Mouse (Mus musculus) regulatory T cell (primary cell): ENCODE data around the gene Gnb1.
"Not testable (repeated sequence)": the region's sequence is repeated elsewhere in the genome, so short reads cannot be mapped to it uniquely, and the experiment has no call there.

Experiments
- in situ Hi-C: fragments of 300-600 bp; cut with MboI, MseI; formaldehyde crosslinking; loops from one replicate; pipeline ENCODE4 v1.15.1; 2025; ENCODE audit warnings: high pct_unique_total_duplicates

The Gnb1 gene

DNA sequence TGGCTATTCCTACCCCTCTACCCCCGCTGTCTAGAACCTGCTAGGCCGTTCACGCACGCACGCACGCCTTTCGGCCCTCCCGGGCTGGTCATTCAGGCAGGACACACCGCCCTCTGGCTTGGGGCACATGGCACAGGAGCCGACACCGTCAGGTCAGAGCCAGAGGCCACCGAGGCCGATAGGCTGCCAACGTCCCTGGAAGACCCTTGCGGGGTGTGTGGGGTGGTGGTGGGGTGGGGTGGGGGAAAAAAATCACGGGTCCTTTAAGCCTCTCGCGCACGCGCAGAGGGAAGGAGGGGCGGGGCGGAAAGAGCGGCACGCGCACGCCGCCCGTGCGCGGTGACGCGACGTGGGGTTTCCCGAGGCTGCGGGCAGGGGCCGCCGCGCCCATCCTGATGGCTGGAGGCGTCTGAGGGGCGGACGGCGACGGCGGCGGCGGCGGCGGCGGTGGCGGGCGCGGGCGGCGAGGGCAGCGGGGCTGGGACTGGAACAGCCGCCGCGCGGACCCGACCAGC lies at the start of gene Gnb1:
Gene Gnb1 (plus strand): TSS at position 372 of the 515 bp plus-strand sequence.
- in situ Hi-C loops, result no loop called here

DNA sequence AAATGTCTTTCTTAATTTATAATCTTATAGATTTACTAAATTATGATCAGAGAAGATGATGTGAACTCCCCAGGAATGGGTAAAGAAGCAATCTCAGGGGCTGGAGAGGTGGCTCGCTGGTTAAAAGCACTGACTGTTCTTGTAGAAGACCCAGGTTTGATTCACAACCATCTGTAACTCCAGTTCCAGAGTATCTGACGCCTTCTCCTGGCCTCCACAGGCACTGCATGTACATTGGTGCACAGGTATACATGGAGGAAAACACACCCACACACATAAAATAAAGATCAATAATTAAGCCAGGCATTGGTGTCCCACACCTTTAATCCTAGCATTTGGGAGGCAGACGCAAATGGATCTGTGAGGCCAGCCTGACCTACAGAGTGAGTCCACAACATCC lies 48.4 kb upstream of the Gnb1 start:
- in situ Hi-C loops, result no loop called here

DNA sequence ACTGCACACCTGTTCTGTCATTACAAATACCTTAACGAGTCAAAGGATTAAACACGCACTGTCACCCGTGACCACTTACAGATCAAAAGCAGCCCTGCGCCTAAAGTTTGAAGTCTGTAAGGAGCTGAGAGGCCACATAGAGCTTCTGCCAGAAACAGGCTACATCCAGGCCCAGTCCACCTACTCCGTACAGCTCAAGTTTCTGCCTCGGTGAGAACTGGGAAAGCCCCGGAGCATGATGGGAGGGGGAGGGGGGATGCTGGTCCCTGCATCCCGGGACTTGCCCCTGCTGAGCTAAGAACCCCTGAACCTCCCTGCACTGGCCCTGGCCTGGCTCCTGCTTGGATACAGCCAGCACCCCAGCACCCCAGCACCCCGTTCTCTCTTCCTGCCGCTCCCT lies 39.6 kb upstream of the Gnb1 start:
- in situ Hi-C loops, result no loop called here

GRCm38 (mm10) chr4:155458575-155458974 lies 32.6 kb upstream of the Gnb1 start:
- in situ Hi-C loops, result no loop called here

DNA sequence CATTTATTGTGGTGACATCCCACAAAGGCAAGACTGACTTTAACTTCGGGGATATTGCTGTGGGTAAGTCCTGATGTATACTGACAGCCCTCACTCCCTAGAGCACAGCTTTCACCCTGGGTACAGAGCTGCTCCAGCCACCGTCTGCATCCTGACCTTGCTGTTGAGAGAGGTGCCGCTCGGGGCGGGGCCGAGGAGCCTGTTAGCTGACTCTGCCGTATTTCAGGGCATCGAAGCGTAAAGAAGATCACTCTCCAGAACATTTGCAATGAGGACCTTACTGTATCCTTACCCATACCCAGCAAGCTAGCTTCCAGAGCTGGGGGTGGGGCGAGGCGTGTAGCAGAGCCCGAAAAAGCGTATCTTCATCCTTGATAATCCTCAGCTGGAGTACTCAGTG lies 28.1 kb upstream of the Gnb1 start:
- in situ Hi-C loops, result no loop called here

DNA sequence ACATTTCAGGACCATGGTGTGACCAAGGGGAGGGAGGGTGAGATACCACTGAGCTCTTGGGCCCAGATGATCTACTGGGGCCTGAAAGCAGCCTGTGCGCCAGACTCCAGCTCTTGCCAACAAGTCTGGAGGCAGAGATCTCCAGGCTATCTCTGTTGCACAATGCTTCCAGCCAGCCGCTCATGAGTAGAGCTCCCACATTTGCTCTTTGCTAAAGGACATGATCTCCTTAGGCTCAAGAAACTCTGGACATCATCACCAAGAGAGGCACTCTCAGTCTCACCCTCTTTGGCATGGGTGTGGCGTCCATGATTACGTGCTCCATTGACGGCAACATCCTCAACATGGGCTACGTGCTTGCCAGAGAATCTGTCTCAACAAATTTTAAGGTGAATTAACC lies 27.6 kb upstream of the Gnb1 start:
- in situ Hi-C loops, result no loop called here

GRCm38 (mm10) chr4:155464061-155464460 lies 27.1 kb upstream of the Gnb1 start:
- in situ Hi-C loops, result no loop called here

GRCm38 (mm10) chr4:155465607-155466006 lies 25.6 kb upstream of the Gnb1 start:
- in situ Hi-C loops, result loop anchor here (5.0 kb wide), 1 partner anchor 83 kb away; no protein-coding TSS in a partner anchor

DNA sequence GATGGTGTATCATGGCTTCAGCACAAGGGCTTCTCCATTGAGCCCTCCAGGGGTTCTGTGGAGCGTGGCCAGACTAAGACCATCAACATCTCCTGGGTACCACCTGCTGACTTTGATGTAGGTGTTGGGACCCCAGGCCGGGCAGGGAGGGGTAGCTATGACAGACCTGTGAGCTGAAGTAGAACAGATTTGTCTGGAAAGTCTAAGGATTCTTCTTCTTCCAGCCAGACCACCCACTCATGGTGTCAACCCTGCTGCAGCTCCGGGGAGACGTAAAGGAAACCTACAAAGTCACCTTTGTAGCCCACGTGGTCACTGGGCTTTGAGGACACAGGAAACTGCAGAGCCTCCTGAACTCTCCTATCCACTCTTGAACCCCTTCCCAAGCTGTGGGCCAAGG lies 25.1 kb upstream of the Gnb1 start:
- in situ Hi-C loops, result loop anchor here (5.0 kb wide), 1 partner anchor 84 kb away; no protein-coding TSS in a partner anchor

DNA sequence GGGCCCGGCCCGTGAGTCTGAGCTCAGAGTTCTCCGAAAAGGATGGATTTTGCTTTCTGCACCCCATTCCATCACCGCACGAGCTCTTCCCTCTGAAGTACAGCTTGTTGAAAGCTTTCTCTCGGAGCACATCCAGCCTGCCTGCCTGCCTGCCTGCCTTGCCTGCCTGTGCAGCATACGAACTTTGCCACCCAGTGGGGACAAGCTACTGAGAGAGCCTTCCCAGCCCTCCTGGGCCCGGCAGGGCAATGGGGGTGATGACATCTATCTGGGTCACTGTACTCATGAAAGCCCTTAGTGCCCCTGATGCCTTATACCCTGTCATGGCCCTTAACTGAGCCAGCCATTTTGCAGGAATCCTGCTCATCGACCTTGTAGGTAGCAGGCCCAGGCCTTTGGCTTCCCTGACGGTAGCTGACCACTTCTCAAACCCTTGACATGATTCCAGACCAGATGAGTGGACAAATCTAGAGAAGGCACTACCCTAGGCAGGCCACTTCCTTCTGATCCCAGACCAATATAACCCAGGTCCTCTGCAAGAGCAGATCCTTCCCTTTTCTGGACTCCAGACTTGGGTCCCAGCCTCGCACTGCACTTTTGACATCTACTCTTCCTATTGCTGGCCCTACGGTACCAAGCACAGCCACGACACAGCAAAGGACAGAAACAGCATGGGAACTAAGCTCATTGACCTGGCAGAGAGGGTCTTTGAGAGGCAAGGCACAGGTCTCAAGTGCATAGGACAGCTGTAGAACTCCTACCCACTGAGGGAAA lies 23.7 kb upstream of the Gnb1 start:
- in situ Hi-C loops, result loop anchor here (5.0 kb wide), 1 partner anchor 85 kb away; no protein-coding TSS in a partner anchor

- in situ Hi-C loops, result loop anchor here (5.0 kb wide), 1 partner anchor 87 kb away; no protein-coding TSS in a partner anchor
Measured at GRCm38 (mm10) chr4:155468952-155469351, 22.2 kb upstream of the Gnb1 start, which contains the start of gene Tmem52. Gene Tmem52, plus strand, starts transcription at chr4:155469114.

GRCm38 (mm10) chr4:155469590-155470262 lies 21.4 kb upstream of the Gnb1 start:
- in situ Hi-C loops, result loop anchor here (5.0 kb wide), 1 partner anchor 87 kb away; no protein-coding TSS in a partner anchor

DNA sequence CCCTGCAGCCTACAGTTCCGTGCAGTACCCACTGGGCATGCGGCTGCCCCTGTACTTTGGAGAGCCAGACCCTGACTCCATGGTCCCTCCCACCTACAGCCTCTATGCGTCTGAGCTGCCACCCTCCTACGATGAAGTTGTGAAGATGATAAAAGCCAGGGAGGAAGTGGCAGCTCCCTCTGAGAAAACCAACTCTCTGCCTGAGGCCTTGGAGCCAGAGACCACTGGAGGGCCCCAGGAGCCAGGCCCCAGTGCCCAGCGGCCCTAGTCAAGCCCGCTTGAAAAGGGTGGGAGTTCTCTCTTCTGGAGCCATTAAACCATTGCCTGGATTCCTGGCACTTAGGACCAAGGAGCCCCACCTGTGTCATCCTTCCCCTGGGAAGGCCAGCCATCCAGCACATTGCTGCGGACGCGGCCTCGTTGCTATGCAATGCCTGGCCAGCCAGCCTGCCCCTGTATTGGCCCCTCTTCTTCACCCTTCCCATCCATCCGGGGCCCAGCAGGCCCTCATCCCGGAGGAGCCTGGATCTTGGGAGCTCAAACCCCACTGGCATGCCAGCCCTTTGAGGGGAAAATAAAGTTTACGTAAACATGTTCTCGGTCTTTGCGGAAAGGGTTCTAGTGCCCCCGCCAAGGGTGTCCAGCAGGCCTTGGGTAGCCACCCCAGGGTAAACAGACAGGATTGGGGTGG lies 20.8 kb upstream of the Gnb1 start:
- in situ Hi-C loops, result no loop called here

DNA sequence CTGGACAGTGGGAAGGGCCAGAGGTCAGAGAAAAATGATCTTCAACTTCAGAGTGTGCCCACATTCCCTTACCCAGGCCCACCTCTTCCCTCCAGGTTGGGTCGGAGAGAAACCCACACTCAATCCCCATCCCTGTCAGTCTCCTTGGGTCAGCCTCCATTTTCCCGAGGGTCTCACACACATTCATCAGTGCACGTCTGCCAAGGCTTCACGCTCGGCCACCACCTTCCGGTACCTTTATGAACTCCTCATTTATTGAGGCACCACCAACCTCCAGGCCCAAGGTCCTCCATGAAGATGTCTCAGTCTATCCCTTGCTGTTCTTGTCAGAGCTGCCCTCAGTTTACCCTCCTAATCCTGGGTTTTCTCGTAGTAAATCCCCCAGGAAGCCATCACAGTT lies 20.2 kb upstream of the Gnb1 start:
- in situ Hi-C loops, result no loop called here

GRCm38 (mm10) chr4:155471406-155471805 lies 19.8 kb upstream of the Gnb1 start:
- in situ Hi-C loops, result no loop called here

DNA sequence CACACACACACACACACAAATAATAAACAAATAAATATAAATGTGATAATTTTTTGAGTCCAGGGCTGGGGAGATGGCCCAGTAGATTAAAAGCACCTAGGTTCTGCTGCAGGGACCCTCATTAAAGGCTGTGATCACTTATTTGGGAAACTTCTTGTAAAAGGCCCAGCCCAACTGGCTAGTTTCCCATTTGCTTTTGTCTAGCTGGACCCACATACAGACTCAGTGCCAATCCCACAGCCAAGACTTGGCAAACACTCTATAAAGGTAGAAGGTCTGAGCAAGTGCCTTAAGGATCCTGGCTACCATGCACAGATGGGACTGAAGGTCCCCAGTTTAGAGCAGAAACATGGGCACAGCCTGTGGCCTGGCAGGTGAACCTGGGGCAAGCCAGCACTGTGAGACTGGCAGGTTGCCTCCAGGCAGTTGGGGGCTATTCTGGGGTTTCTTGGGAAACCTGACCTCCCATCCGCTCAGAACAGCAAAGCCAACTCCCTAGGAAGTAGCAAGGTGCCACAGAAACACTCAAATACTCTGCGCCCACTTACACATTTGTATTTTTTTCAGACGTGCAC lies 18.4 kb upstream of the Gnb1 start:
- in situ Hi-C loops, result no loop called here

DNA sequence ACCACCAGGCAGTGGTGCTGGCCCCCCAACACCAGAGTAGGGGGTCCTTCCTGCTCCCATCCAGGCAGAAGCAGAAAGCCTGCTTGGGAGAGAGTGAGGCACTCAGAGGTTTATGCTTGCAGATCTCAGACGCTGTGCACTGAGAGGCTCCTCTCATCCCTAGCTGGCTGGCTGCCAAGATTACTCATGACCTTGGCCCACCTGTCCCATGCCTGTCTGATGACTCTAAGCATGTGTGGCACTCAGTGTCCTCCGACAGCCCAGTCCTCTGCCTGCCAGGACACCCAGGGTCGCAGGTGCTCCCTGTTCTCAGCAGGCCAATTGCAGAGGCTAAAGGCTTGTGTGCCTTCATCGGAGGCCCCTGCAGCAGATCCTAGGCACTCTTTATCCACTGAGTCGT lies 17.8 kb upstream of the Gnb1 start:
- in situ Hi-C loops, result no loop called here

GRCm38 (mm10) chr4:155473796-155474195 lies 17.4 kb upstream of the Gnb1 start:
- in situ Hi-C loops, result not testable (repeated sequence)

- in situ Hi-C loops, result loop anchor here (10.0 kb wide), 1 partner anchor 557 kb away; the partner anchor contains the start of gene Tnfrsf14
Measured at GRCm38 (mm10) chr4:155481381-155482124, 9.6 kb upstream of the Gnb1 start.

DNA sequence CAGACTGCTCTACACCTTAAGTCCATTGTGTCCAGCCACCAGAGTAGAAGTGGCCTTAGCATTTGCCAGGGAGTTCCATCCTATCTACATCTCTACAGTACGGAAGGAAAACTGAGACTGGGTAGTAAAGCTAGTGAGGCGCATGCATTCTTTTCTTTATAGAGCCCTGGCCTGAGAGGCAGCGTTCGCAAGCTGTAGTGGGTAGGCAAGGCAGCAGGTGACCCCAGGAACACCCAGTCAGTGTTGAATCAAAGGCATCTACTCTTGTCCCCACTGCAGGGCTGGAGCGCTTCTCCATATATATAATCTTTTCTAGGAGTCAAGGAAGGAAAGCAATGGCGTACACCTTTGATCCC lies 9.1 kb upstream of the Gnb1 start:
- in situ Hi-C loops, result loop anchor here (10.0 kb wide), 1 partner anchor 557 kb away; the partner anchor contains the start of gene Tnfrsf14
